Mouse (Mus musculus): ENCODE data around the gene Rpgr. TPM values are rescaled to one million over a fixed set of nuclear protein-coding genes. Genes with fewer than 3 reads are reported as not detected.

Gene Rpgr
- polyA plus RNA-seq, 1 experiment = 1.4 TPM

GRCm38 (mm10) chrX:10071529-10071928 lies 145.2 kb downstream of the Rpgr start:
- no peaks in the 10 kb centered on the region for H3K36me3 ChIP-seq (ENCODE audit: control insufficient read depth, insufficient read depth)
- no peaks in the 10 kb centered on the region for H3K79me2 ChIP-seq (ENCODE audit: control insufficient read depth, insufficient read depth)
- H3ac ChIP-seq (ENCODE audit: control insufficient read depth, insufficient read length) = no peak overlapping the region
- H3K27me3 ChIP-seq (ENCODE audit: control insufficient read depth, insufficient read depth, insufficient read length) = no peaks in the 10 kb centered on the region
- no peak overlapping the region for H3K4me3 ChIP-seq
- no peak for TF ChIP-seq TCF3 (IDR thresholded peaks at IDR 0.05; ENCODE audit: insufficient read length, low read depth)
- no peak for TF ChIP-seq POLR2AphosphoS2 (IDR thresholded peaks at IDR 0.05; ENCODE audit: insufficient read length, low read depth)
- no peak for TF ChIP-seq POLR2A (IDR thresholded peaks at IDR 0.05; ENCODE audit: insufficient read length, low read depth)
- TF ChIP-seq E2F4 (IDR thresholded peaks at IDR 0.05; ENCODE audit: insufficient read depth) = no peak
- no peak for TF ChIP-seq MYOG (IDR thresholded peaks at IDR 0.05; ENCODE audit: control insufficient read depth in 1 of 3, insufficient read depth in 1 of 3, insufficient read length in 2 of 3, low read depth in 2 of 3)
- no peak for TF ChIP-seq CEBPB (IDR thresholded peaks at IDR 0.05; ENCODE audit: insufficient read depth, poor library complexity, severe bottlenecking)
- TF ChIP-seq MYOD1 (IDR thresholded peaks at IDR 0.05; ENCODE audit: control insufficient read depth in 1 of 3, insufficient read length in 2 of 3, low read depth in 2 of 3) = no peak
- no peak for TF ChIP-seq TCF12 (IDR thresholded peaks at IDR 0.05; ENCODE audit: insufficient read depth, poor library complexity, severe bottlenecking)
- no peak for TF ChIP-seq USF1 (IDR thresholded peaks at IDR 0.05; ENCODE audit: low read depth)
- no peak for TF ChIP-seq MAX (IDR thresholded peaks at IDR 0.05; ENCODE audit: low read depth)
- no peak for TF ChIP-seq REST (IDR thresholded peaks at IDR 0.05; ENCODE audit: insufficient read depth, insufficient read length)
- TF ChIP-seq SRF (IDR thresholded peaks at IDR 0.05; ENCODE audit: control insufficient read depth, insufficient read length, low read depth) = no peak
- no peak overlapping the region for H3K4me2 ChIP-seq (ENCODE audit: low read depth)

GRCm38 (mm10) chrX:10070689-10071088 lies 146.0 kb downstream of the Rpgr start:
- H3K79me2 ChIP-seq (ENCODE audit: control insufficient read depth, insufficient read depth) = no peaks in the 10 kb centered on the region
- no peaks in the 10 kb centered on the region for H3K36me3 ChIP-seq (ENCODE audit: control insufficient read depth, insufficient read depth)
- no peak overlapping the region for H3K4me3 ChIP-seq
- no peaks in the 10 kb centered on the region for H3K27me3 ChIP-seq (ENCODE audit: control insufficient read depth, insufficient read depth, insufficient read length)
- H3K4me2 ChIP-seq (ENCODE audit: low read depth) = no peak overlapping the region
- H3ac ChIP-seq (ENCODE audit: control insufficient read depth, insufficient read length) = no peak overlapping the region
- TF ChIP-seq MYOD1 (IDR thresholded peaks at IDR 0.05; ENCODE audit: control insufficient read depth in 1 of 3, insufficient read length in 2 of 3, low read depth in 2 of 3) = peak in 2 of 3 experiments; percentile 13 to 39
- no peak for TF ChIP-seq MYOG (IDR thresholded peaks at IDR 0.05; ENCODE audit: control insufficient read depth in 1 of 3, insufficient read depth in 1 of 3, insufficient read length in 2 of 3, low read depth in 2 of 3)

GRCm38 (mm10) chrX:10069405-10069804 lies 147.3 kb downstream of the Rpgr start:
- no peak overlapping the region for H3ac ChIP-seq (ENCODE audit: control insufficient read depth, insufficient read length)
- H3K4me2 ChIP-seq (ENCODE audit: low read depth) = no peak overlapping the region
- no peak overlapping the region for H3K4me3 ChIP-seq
- no peaks in the 10 kb centered on the region for H3K27me3 ChIP-seq (ENCODE audit: control insufficient read depth, insufficient read depth, insufficient read length)
- H3K79me2 ChIP-seq (ENCODE audit: control insufficient read depth, insufficient read depth) = no peaks in the 10 kb centered on the region
- TF ChIP-seq TCF3 (IDR thresholded peaks at IDR 0.05; ENCODE audit: insufficient read length, low read depth) (no peak), POLR2A (IDR thresholded peaks at IDR 0.05; ENCODE audit: insufficient read length, low read depth) (no peak), MYOD1 (IDR thresholded peaks at IDR 0.05; ENCODE audit: control insufficient read depth in 1 of 3, insufficient read length in 2 of 3, low read depth in 2 of 3) (no peak), CEBPB (IDR thresholded peaks at IDR 0.05; ENCODE audit: insufficient read depth, poor library complexity, severe bottlenecking) (no peak), POLR2AphosphoS2 (IDR thresholded peaks at IDR 0.05; ENCODE audit: insufficient read length, low read depth) (no peak), SRF (IDR thresholded peaks at IDR 0.05; ENCODE audit: control insufficient read depth, insufficient read length, low read depth) (no peak)
- no peaks in the 10 kb centered on the region for H3K36me3 ChIP-seq (ENCODE audit: control insufficient read depth, insufficient read depth)

GRCm38 (mm10) chrX:10063781-10064180 lies 152.9 kb downstream of the Rpgr start:
- H3ac ChIP-seq (ENCODE audit: control insufficient read depth, insufficient read length) = no peak overlapping the region
- no peak overlapping the region for H3K4me3 ChIP-seq
- H3K36me3 ChIP-seq (ENCODE audit: control insufficient read depth, insufficient read depth) = no peaks in the 10 kb centered on the region
- H3K4me2 ChIP-seq (ENCODE audit: low read depth) = no peak overlapping the region
- H3K79me2 ChIP-seq (ENCODE audit: control insufficient read depth, insufficient read depth) = no peaks in the 10 kb centered on the region
- TF ChIP-seq MYOD1 (IDR thresholded peaks at IDR 0.05; ENCODE audit: control insufficient read depth in 1 of 3, insufficient read length in 2 of 3, low read depth in 2 of 3) = no peak
- TF ChIP-seq SRF (IDR thresholded peaks at IDR 0.05; ENCODE audit: control insufficient read depth, insufficient read length, low read depth) = no peak
- no peak for TF ChIP-seq CEBPB (IDR thresholded peaks at IDR 0.05; ENCODE audit: insufficient read depth, poor library complexity, severe bottlenecking)
- TF ChIP-seq TCF3 (IDR thresholded peaks at IDR 0.05; ENCODE audit: insufficient read length, low read depth) = no peak
- no peak for TF ChIP-seq MAX (IDR thresholded peaks at IDR 0.05; ENCODE audit: low read depth)
- TF ChIP-seq USF1 (IDR thresholded peaks at IDR 0.05; ENCODE audit: low read depth) = no peak
- no peak for TF ChIP-seq E2F4 (IDR thresholded peaks at IDR 0.05; ENCODE audit: insufficient read depth)
- no peak for TF ChIP-seq TCF12 (IDR thresholded peaks at IDR 0.05; ENCODE audit: insufficient read depth, poor library complexity, severe bottlenecking)
- TF ChIP-seq POLR2A (IDR thresholded peaks at IDR 0.05; ENCODE audit: insufficient read length, low read depth) = no peak
- no peak for TF ChIP-seq REST (IDR thresholded peaks at IDR 0.05; ENCODE audit: insufficient read depth, insufficient read length)
- H3K27me3 ChIP-seq (ENCODE audit: control insufficient read depth, insufficient read depth, insufficient read length) = no peaks in the 10 kb centered on the region

- H3K4me3 ChIP-seq = no peak overlapping the region
- no peak overlapping the region for H3ac ChIP-seq (ENCODE audit: control insufficient read depth, insufficient read length)
- TF ChIP-seq MAX (IDR thresholded peaks at IDR 0.05; ENCODE audit: low read depth) (no peak), POLR2AphosphoS2 (IDR thresholded peaks at IDR 0.05; ENCODE audit: insufficient read length, low read depth) (no peak), TCF3 (IDR thresholded peaks at IDR 0.05; ENCODE audit: insufficient read length, low read depth) (no peak)
- no peaks in the 10 kb centered on the region for H3K36me3 ChIP-seq (ENCODE audit: control insufficient read depth, insufficient read depth)
- H3K79me2 ChIP-seq (ENCODE audit: control insufficient read depth, insufficient read depth) = no peaks in the 10 kb centered on the region
- H3K4me2 ChIP-seq (ENCODE audit: low read depth) = no peak overlapping the region
- H3K27me3 ChIP-seq (ENCODE audit: control insufficient read depth, insufficient read depth, insufficient read length) = no peaks in the 10 kb centered on the region
Observed at GRCm38 (mm10) chrX:10063361-10063760, 153.4 kb downstream of the Rpgr start.

Measured in myocyte (in vitro differentiated cells).